Mouse (Mus musculus) E14TG2a.4 (cell line): Measurements from ENCODE around the gene Tmprss4.

ENCODE experiments used
- CTCF ChIP-seq: conservative IDR thresholded peaks from 2 replicates; pipeline ENCODE4 v1.5.1; 2014; ENCODE audit warnings: low read length
- NANOG ChIP-seq: IDR thresholded peaks from 2 replicates; pipeline ENCODE4 v1.6.1; 2014; ENCODE audit warnings: borderline replicate concordance, low read length, mixed read lengths
- POU5F1 ChIP-seq: IDR thresholded peaks from 2 replicates; pipeline ENCODE4 v1.6.1; 2014; ENCODE audit warnings: low read length, borderline replicate concordance

DNA sequence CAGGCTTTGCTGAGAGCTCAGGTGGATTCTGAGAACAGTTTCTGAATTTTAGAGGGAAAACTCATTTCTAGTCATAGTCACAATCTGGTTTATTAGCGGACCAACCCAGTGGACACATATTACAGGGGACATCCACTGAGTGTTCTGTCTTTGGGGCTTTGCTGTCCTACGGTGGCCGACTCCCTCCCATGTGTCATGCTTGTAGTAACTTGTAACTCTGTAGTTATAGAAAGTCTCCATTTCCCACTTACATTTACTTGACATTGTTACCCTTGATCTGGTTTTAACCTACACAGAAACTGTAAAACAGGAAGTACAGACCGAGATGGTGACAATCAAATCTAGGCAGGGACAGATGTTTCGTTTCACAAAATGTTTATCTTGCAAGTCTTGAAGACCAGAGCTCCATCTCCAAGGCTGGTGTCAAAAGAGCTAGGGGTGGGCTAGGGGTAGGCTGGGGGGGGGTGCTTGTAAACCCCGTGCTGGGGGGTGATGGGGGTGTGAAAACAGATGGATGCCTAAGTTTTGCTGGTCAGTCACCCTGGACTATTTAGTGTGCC is 31.9 kb upstream of the Tmprss4 start:
- TF ChIP-seq CTCF: no peak
- no peak for TF ChIP-seq NANOG
- no peak for TF ChIP-seq POU5F1
